Mouse (Mus musculus) heart, adult 18-20 months (tissue): ENCODE measurements around the gene Wnt5b. TPM values are rescaled to one million over a fixed set of nuclear protein-coding genes. Genes with fewer than 3 reads are reported as not detected.
A peak's percentile ranks its signal among the peaks of the same experiment; 100 is the strongest.

ENCODE experiments used
- DNase-seq, 2 experiments: peaks; one replicate each; pipeline ENCODE4 v3.0.0; 2021 to 2022; ENCODE audit warnings: mixed read lengths in 1 of 2
- total RNA-seq, 2 experiments: library from RNA; stranded (reverse); gene quantifications; 2 replicates each; pipeline ENCODE4 v1.2.3; 2021

The Wnt5b gene
- total RNA-seq, 2 experiments from 2014 or later = 2.4 to 2.5 TPM

GRCm38 (mm10) chr6:119485486-119485885 lies 58.7 kb downstream of the Wnt5b start:
- no peak for DNase-seq

- peak; percentile 63 to 70 for DNase-seq
These were observed 61.1 kb downstream of the Wnt5b start for GRCm38 (mm10) chr6:119482958-119483600.

- DNase-seq = peak in 1 of 2 experiments; percentile 33
These were observed 62.3 kb downstream of the Wnt5b start for GRCm38 (mm10) chr6:119481741-119482390.

- DNase-seq = peak; percentile 23 to 45
These were observed 63.3 kb downstream of the Wnt5b start for GRCm38 (mm10) chr6:119480706-119481331.

- DNase-seq = peak; percentile 45 to 66
These were observed 64.1 kb downstream of the Wnt5b start for GRCm38 (mm10) chr6:119479876-119480705.

GRCm38 (mm10) chr6:119479343-119479875 lies 64.7 kb downstream of the Wnt5b start, which contains the start of gene Fbxl14:
Gene Fbxl14, plus strand, starts transcription at chr6:119479668.
- DNase-seq = peak in 1 of 2 experiments; percentile 73

- DNase-seq = peak; percentile 87 to 88
These were observed 65.4 kb downstream of the Wnt5b start for GRCm38 (mm10) chr6:119478560-119479342.

- DNase-seq = no peak
These were observed 66.3 kb downstream of the Wnt5b start for GRCm38 (mm10) chr6:119477686-119478310.

GRCm38 (mm10) chr6:119475988-119476387 lies 68.2 kb downstream of the Wnt5b start:
- no peak for DNase-seq

GRCm38 (mm10) chr6:119473992-119474391 lies 70.2 kb downstream of the Wnt5b start:
- no peak for DNase-seq

- no peak for DNase-seq
These were observed 70.7 kb downstream of the Wnt5b start for GRCm38 (mm10) chr6:119473446-119473845.

GRCm38 (mm10) chr6:119472705-119473104 lies 71.4 kb downstream of the Wnt5b start:
- no peak for DNase-seq

- DNase-seq = peak; percentile 65 to 81
These were observed 72.0 kb downstream of the Wnt5b start for GRCm38 (mm10) chr6:119472135-119472534.

GRCm38 (mm10) chr6:119470777-119471176 lies 73.4 kb downstream of the Wnt5b start:
- DNase-seq = no peak

GRCm38 (mm10) chr6:119467785-119468059 lies 76.4 kb downstream of the Wnt5b start:
- no peak for DNase-seq

GRCm38 (mm10) chr6:119466921-119467784 lies 77.0 kb downstream of the Wnt5b start:
- peak; percentile 61 to 64 for DNase-seq

- no peak for DNase-seq
These were observed 78.0 kb downstream of the Wnt5b start for GRCm38 (mm10) chr6:119466161-119466560.

GRCm38 (mm10) chr6:119460391-119460790 lies 83.8 kb downstream of the Wnt5b start:
- no peak for DNase-seq

GRCm38 (mm10) chr6:119459041-119459440 lies 85.1 kb downstream of the Wnt5b start:
- DNase-seq = no peak

- no peak for DNase-seq
These were observed 86.0 kb downstream of the Wnt5b start for GRCm38 (mm10) chr6:119458166-119458565.
